12 mouse cellular contexts compared by ENCODE assay signal in genomic region chr12:49392041-49392390, GRCm38 (mm10). TPM values are rescaled to one million over a fixed set of nuclear protein-coding genes. Genes with fewer than 3 reads are reported as not detected.
DNase-seq lines count a peak whose midpoint lies in the region; ATAC-seq lines count a peak whose summit lies in the region.
"Had no signal": no experiment of that assay in that cellular context is flagged by ENCODE, and none has a peak within 500 bp of the region (broad histone marks: within the 10 kb centered on the region; RNA-seq: fewer than 3 reads in every experiment).

No protein-coding gene starts in this region.

- no peak for DNase-seq in heart, adult 18-20 months
- DNase-seq in embryonic facial prominence, embryonic 10.5 days (ENCODE audit: low spot score), result no peak
- no peak for DNase-seq in adrenal gland, adult 18-20 months (ENCODE audit: low spot score in 2 of 2)
- DNase-seq in adrenal gland, adult 8-10 months, result no peak
- DNase-seq: kidney, adult 11 months; thymus, adult 18-20 months had no signal

- H3K4me1 ChIP-seq in heart, embryonic 15.5 days (replicated peaks), result peaks cover 6% of the 10 kb centered on the region
- H3K4me1 ChIP-seq in embryonic facial prominence, embryonic 10.5 days, result no peaks in the 10 kb centered on the region
- H3K4me1 ChIP-seq in forebrain, embryonic 12.5 days, result no peaks in the 10 kb centered on the region
- H3K4me1 ChIP-seq in limb, embryonic 13.5 days, result peaks cover 7% of the 10 kb centered on the region; the same call in 1 of the 2 replicates
- no peaks in the 10 kb centered on the region for H3K4me1 ChIP-seq in kidney, embryonic 16.5 days (ENCODE audit: insufficient read depth, low read length)

- no peak for ATAC-seq in heart, embryonic 15.5 days (replicated peaks; ENCODE audit: insufficient number of reproducible peaks, insufficient read depth, low FRiP score, low read depth)
- no peak for ATAC-seq in forebrain, embryonic 12.5 days (ENCODE audit: low FRiP score)
- no peak for ATAC-seq in limb, embryonic 13.5 days (ENCODE audit: low FRiP score, low read depth)
- ATAC-seq in kidney, embryonic 16.5 days (ENCODE audit: low FRiP score, low TSS enrichment), result no peak

- H3K4me2 ChIP-seq in heart, embryonic 15.5 days, result peak overlapping the region; percentile 49; the same call in 1 of the 2 replicates
- peak overlapping the region; percentile 60 for H3K4me2 ChIP-seq in forebrain, embryonic 12.5 days
- H3K4me2 ChIP-seq in limb, embryonic 13.5 days (replicated peaks), result no peak overlapping the region; the same call in 1 of the 2 replicates
- H3K4me2 ChIP-seq in kidney, embryonic 16.5 days (replicated peaks; ENCODE audit: low read depth, low read length), result no peak overlapping the region

- peak overlapping the region; percentile 31 for H3K4me3 ChIP-seq in heart, embryonic 15.5 days
- H3K4me3 ChIP-seq in embryonic facial prominence, embryonic 10.5 days, result peak overlapping the region; percentile 53
- H3K4me3 ChIP-seq in forebrain, embryonic 12.5 days (replicated peaks), result peak overlapping the region; percentile 60
- peak overlapping the region; percentile 20; the same call in 1 of the 2 replicates for H3K4me3 ChIP-seq in limb, embryonic 13.5 days
- no peak overlapping the region for H3K4me3 ChIP-seq in kidney, embryonic 16.5 days (ENCODE audit: low read length)

- no peak overlapping the region for H3K27ac ChIP-seq in heart, embryonic 15.5 days
- H3K27ac ChIP-seq in embryonic facial prominence, embryonic 10.5 days (replicated peaks), result peak overlapping the region; percentile 82
- peak overlapping the region; percentile 98 for H3K27ac ChIP-seq in forebrain, embryonic 12.5 days
- H3K27ac ChIP-seq in limb, embryonic 13.5 days, result no peak overlapping the region
- H3K27ac ChIP-seq in kidney, embryonic 16.5 days (ENCODE audit: low read length), result no peak overlapping the region

- no peaks in the 10 kb centered on the region for H3K9me3 ChIP-seq in heart, embryonic 15.5 days (replicated peaks)
- no peaks in the 10 kb centered on the region for H3K9me3 ChIP-seq in embryonic facial prominence, embryonic 10.5 days
- no peaks in the 10 kb centered on the region for H3K9me3 ChIP-seq in forebrain, embryonic 12.5 days
- H3K9me3 ChIP-seq in limb, embryonic 13.5 days, result no peaks in the 10 kb centered on the region
- H3K9me3 ChIP-seq in kidney, embryonic 16.5 days (ENCODE audit: low read length), result no peaks in the 10 kb centered on the region

- peaks cover 78% of the 10 kb centered on the region for H3K27me3 ChIP-seq in heart, embryonic 15.5 days
- H3K27me3 ChIP-seq in embryonic facial prominence, embryonic 10.5 days (replicated peaks; ENCODE audit: low read depth, poor library complexity, severe bottlenecking), result peaks cover 99% of the 10 kb centered on the region
- peaks cover 13% of the 10 kb centered on the region; the same call in 1 of the 2 replicates for H3K27me3 ChIP-seq in forebrain, embryonic 12.5 days
- peaks cover 75% of the 10 kb centered on the region for H3K27me3 ChIP-seq in limb, embryonic 13.5 days
- peaks cover 64% of the 10 kb centered on the region for H3K27me3 ChIP-seq in kidney, embryonic 16.5 days (ENCODE audit: insufficient read depth, low read length)

- 6% methylated on average over 10 of the region's 10 CpGs for WGBS in heart, embryonic 15.5 days
- WGBS in embryonic facial prominence, embryonic 10.5 days, result 2% methylated on average over 10 of the region's 10 CpGs
- WGBS in forebrain, embryonic 12.5 days, result under 1% methylated on average over 10 of the region's 10 CpGs
- 3% methylated on average over 10 of the region's 10 CpGs for WGBS in limb, embryonic 13.5 days
- 2% methylated on average over 10 of the region's 10 CpGs for WGBS in kidney, embryonic 16.5 days

- H3K9ac ChIP-seq in heart, embryonic 15.5 days, result no peak overlapping the region
- peak overlapping the region; percentile 96 for H3K9ac ChIP-seq in forebrain, embryonic 12.5 days
- no peak overlapping the region for H3K9ac ChIP-seq in limb, embryonic 13.5 days
- no peak overlapping the region for H3K9ac ChIP-seq in kidney, embryonic 16.5 days (replicated peaks; ENCODE audit: low read length)

- no peaks in the 10 kb centered on the region for H3K36me3 ChIP-seq in heart, embryonic 15.5 days
- no peaks in the 10 kb centered on the region for H3K36me3 ChIP-seq in embryonic facial prominence, embryonic 10.5 days (replicated peaks)
- H3K36me3 ChIP-seq in forebrain, embryonic 12.5 days (replicated peaks), result no peaks in the 10 kb centered on the region
- H3K36me3 ChIP-seq in limb, embryonic 13.5 days, result no peaks in the 10 kb centered on the region
- no peaks in the 10 kb centered on the region for H3K36me3 ChIP-seq in kidney, embryonic 16.5 days (ENCODE audit: insufficient read depth, low read length)

RNA-seq across cellular contexts. Expression of gene Gm43517, which starts 7.0 kb away (rescaled TPM):
- polyA plus RNA-seq in heart, embryonic 15.5 days (2015; fragmentation: Nextera tagmentation; extraction: Ambion mirVana), result not detected in 2 replicates
- not detected for total RNA-seq in heart, adult 18-20 months (2021)
- 0.11 and 0.21 TPM in 2 replicates for polyA plus RNA-seq in embryonic facial prominence, embryonic 10.5 days (2016; fragmentation: Nextera tagmentation; extraction: Ambion mirVana)
- 1.9 and 2.2 TPM in 2 replicates for polyA plus RNA-seq in forebrain, embryonic 12.5 days (2016; fragmentation: Nextera tagmentation; extraction: Ambion mirVana)
- not detected in 2 replicates for polyA plus RNA-seq in limb, embryonic 13.5 days (2015; fragmentation: Nextera tagmentation; extraction: Ambion mirVana)
- total RNA-seq in adrenal gland, adult 18-20 months (2021), result not detected
- not detected in 2 replicates for polyA plus RNA-seq in kidney, embryonic 16.5 days (2015; fragmentation: Nextera tagmentation; extraction: Ambion mirVana)
- not detected for total RNA-seq in adrenal gland, adult 8-10 months (2022)
- total RNA-seq: gastrocnemius, adult 8-10 months had no signal
- polyA plus RNA-seq: lung, postnatal 0 days had no signal

RNA-seq across cellular contexts. Expression of gene Foxg1, which starts 9.6 kb away (rescaled TPM):
- 0.51 TPM in 1 of 2 replicates, not detected in the other for polyA plus RNA-seq in heart, embryonic 15.5 days (2015; fragmentation: Nextera tagmentation; extraction: Ambion mirVana)
- total RNA-seq in heart, adult 18-20 months (2021), result not detected
- 3.2 and 4.7 TPM in 2 replicates for polyA plus RNA-seq in embryonic facial prominence, embryonic 10.5 days (2016; fragmentation: Nextera tagmentation; extraction: Ambion mirVana)
- polyA plus RNA-seq in forebrain, embryonic 12.5 days (2016; fragmentation: Nextera tagmentation; extraction: Ambion mirVana), result 59.7 and 68.4 TPM in 2 replicates
- polyA plus RNA-seq in limb, embryonic 13.5 days (2015; fragmentation: Nextera tagmentation; extraction: Ambion mirVana), result not detected in 2 replicates
- not detected for total RNA-seq in adrenal gland, adult 18-20 months (2021)
- not detected in 2 replicates for polyA plus RNA-seq in kidney, embryonic 16.5 days (2015; fragmentation: Nextera tagmentation; extraction: Ambion mirVana)
- total RNA-seq in adrenal gland, adult 8-10 months (2022), result not detected
- total RNA-seq: gastrocnemius, adult 8-10 months had no signal
- polyA plus RNA-seq: lung, postnatal 0 days had no signal

Comparison
In these comparisons a context has a peak if more than half of its experiments do, and no peak if none do; other contexts are left out.
1. H3K27ac ChIP-seq: peak in embryonic facial prominence, embryonic 10.5 days (single experiment) and forebrain, embryonic 12.5 days (single experiment); none in heart, embryonic 15.5 days (single experiment), limb, embryonic 13.5 days (single experiment) and kidney, embryonic 16.5 days (single experiment).
2. H3K4me2 ChIP-seq: peak in heart, embryonic 15.5 days (single experiment) and forebrain, embryonic 12.5 days (single experiment); none in limb, embryonic 13.5 days (single experiment) and kidney, embryonic 16.5 days (single experiment).
3. RNA of gene Foxg1, which starts 9.6 kb away (polyA plus RNA-seq): 59.7 to 68.4 TPM in forebrain, embryonic 12.5 days; 3.2 to 4.7 TPM in embryonic facial prominence, embryonic 10.5 days, 0.51 TPM in heart, embryonic 15.5 days, not detected in kidney, embryonic 16.5 days and not detected in limb, embryonic 13.5 days; every median in the first group is over 10 times any median in the second.